Mouse (Mus musculus): Measurements from ENCODE around the gene Fibcd1. TPM values are rescaled to one million over a fixed set of nuclear protein-coding genes. Genes with fewer than 3 reads are reported as not detected.

Fibcd1 gene
- polyA plus RNA-seq, 1 experiment from 2014 or later: 0.19 TPM

DNA sequence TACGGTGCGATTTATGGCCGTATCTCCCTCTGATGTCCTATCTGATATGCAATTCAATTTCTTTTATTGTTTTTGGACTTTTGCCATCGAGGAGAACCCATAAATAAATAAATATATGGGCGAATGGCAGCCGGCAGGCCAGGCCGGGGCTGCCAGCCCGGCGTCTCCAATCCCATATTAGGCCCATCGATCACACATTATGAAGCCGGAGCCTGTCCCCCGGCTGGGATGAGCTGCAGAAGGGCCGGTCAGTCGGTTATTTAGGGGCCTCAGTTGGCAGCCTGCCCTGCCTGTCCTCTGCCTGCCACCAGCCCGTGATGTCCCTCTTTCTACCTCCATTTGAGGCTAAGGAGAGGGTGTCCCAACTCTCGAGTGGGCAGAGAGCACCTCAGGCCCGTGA is 32.8 kb upstream of the Fibcd1 start:
- 66% methylated on average over 17 of the region's 17 CpGs for WGBS

DNA sequence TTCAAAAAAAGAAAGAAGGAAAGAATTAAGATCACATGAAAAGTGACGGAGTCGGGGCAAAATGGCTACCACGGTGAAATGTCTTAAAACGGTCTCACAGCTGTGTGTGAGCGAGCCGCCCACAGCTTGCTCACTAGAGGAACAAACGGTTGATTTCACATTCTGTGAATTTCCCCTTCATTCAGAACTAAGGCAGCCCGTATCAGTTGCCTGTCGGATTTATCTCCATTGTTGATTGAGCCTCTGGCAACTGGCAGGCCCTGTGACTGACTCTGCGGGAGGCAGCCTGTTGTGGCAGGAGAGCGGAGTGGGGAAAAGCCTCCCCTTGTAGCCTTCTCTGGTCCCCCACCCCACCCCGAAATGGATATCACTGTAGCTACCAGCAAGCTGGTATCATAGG is 30.6 kb upstream of the Fibcd1 start:
- Histone ChIP-seq H3K4me2 (ENCODE audit: low read depth, low read length) (no peak overlapping the region), H3K4me1 (ENCODE audit: control insufficient read depth, insufficient read depth, low read length) (peaks cover 4% of the 10 kb centered on the region; the same call in 1 of the 2 replicates), H3K4me3 (replicated peaks; ENCODE audit: low read length) (no peak overlapping the region), H3K27me3 (ENCODE audit: control insufficient read depth, insufficient read depth, low read length) (peaks cover 13% of the 10 kb centered on the region), H3K9me3 (replicated peaks; ENCODE audit: control insufficient read depth, low read length) (no peaks in the 10 kb centered on the region), H3K27ac (ENCODE audit: low read length) (no peak overlapping the region), H3K36me3 (ENCODE audit: control insufficient read depth, insufficient read depth, low read length) (no peaks in the 10 kb centered on the region), H3K9ac (ENCODE audit: low read length) (no peak overlapping the region)
- no peak for ATAC-seq (ENCODE audit: insufficient read depth, low FRiP score)
- 27% methylated on average over 12 of the region's 12 CpGs for WGBS

More for the DNA sequence above, 32.8 kb upstream of the Fibcd1 start:
- no peaks in the 10 kb centered on the region for H3K36me3 ChIP-seq (ENCODE audit: control insufficient read depth, insufficient read depth, low read length)
- no peaks in the 10 kb centered on the region for H3K9me3 ChIP-seq (replicated peaks; ENCODE audit: control insufficient read depth, low read length)
- no peak overlapping the region for H3K9ac ChIP-seq (ENCODE audit: low read length)
- H3K4me1 ChIP-seq (ENCODE audit: control insufficient read depth, insufficient read depth, low read length): peaks cover 4% of the 10 kb centered on the region; the same call in 1 of the 2 replicates
- H3K4me2 ChIP-seq (ENCODE audit: low read depth, low read length): no peak overlapping the region
- no peak overlapping the region for H3K27ac ChIP-seq (ENCODE audit: low read length)
- H3K27me3 ChIP-seq (ENCODE audit: control insufficient read depth, insufficient read depth, low read length): peaks cover 17% of the 10 kb centered on the region
- H3K4me3 ChIP-seq (replicated peaks; ENCODE audit: low read length): no peak overlapping the region
- ATAC-seq (ENCODE audit: insufficient read depth, low FRiP score): no peak

DNA sequence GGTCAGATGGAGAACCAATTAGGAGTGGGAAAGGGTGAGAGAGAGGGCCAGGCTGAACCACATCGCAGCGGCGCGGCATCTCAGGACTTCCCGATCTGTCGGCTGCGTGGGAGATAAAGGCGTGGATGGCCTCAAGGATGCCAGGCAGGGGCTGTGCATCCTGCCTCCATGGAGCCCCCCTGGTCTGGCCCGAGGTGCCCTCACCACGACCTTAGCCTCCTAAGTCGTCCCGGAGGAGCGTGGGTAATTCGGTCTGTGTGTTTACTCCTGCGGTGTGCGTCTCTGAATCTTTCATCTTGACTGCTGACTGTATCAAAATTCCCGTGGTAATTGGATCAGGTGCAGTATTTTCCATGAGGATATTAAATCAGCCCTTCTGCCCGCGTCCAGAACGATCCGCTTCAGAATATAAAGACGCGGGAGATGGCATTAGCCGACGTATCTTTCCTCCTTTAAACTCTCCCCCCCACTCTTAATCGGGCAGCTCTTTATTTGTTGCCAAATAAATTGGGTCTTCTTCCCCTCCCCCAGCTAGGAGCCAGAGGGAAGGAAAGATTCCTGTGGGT is 28.6 kb upstream of the Fibcd1 start:
- Histone ChIP-seq H3K4me2 (ENCODE audit: low read depth, low read length) (no peak overlapping the region), H3K27ac (ENCODE audit: low read length) (no peak overlapping the region), H3K4me1 (ENCODE audit: control insufficient read depth, insufficient read depth, low read length) (no peaks in the 10 kb centered on the region), H3K27me3 (ENCODE audit: control insufficient read depth, insufficient read depth, low read length) (0 out of 2 replicates have a peak, but pooled peaks cover 6% of the 10 kb centered on the region), H3K4me3 (replicated peaks; ENCODE audit: low read length) (no peak overlapping the region), H3K36me3 (ENCODE audit: control insufficient read depth, insufficient read depth, low read length) (no peaks in the 10 kb centered on the region), H3K9ac (ENCODE audit: low read length) (no peak overlapping the region), H3K9me3 (replicated peaks; ENCODE audit: control insufficient read depth, low read length) (no peaks in the 10 kb centered on the region)
- ATAC-seq (ENCODE audit: insufficient read depth, low FRiP score): no peak
- 67% methylated on average over 26 of the region's 26 CpGs for WGBS

DNA sequence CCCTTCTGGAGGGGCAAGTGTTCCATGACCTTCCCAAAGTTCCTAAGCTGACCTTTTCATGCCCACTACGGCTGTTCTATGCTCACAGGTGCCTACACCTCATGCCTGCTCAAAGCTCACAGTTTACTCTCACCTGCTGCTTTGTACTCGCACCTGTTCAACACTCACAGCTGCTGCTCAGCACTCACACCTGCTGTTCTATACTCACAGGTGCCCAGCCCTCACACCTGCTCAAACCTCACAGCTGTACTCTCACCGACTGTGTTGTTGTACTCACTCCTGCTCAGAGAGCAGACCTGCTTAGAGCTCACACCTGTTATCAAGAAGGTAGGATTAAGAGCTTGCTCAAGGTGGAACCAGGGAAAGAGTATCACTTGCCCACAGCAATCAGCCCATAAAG is 24.9 kb upstream of the Fibcd1 start:
- Histone ChIP-seq H3K4me2 (ENCODE audit: low read depth, low read length) (no peak overlapping the region), H3K27me3 (ENCODE audit: control insufficient read depth, insufficient read depth, low read length) (no peaks in the 10 kb centered on the region), H3K36me3 (ENCODE audit: control insufficient read depth, insufficient read depth, low read length) (no peaks in the 10 kb centered on the region), H3K27ac (ENCODE audit: low read length) (no peak overlapping the region), H3K4me3 (replicated peaks; ENCODE audit: low read length) (no peak overlapping the region), H3K9ac (ENCODE audit: low read length) (no peak overlapping the region), H3K4me1 (ENCODE audit: control insufficient read depth, insufficient read depth, low read length) (no peaks in the 10 kb centered on the region), H3K9me3 (replicated peaks; ENCODE audit: control insufficient read depth, low read length) (no peaks in the 10 kb centered on the region)
- no peak for ATAC-seq (ENCODE audit: insufficient read depth, low FRiP score)
- 49% methylated on average over 3 of the region's 3 CpGs for WGBS

DNA sequence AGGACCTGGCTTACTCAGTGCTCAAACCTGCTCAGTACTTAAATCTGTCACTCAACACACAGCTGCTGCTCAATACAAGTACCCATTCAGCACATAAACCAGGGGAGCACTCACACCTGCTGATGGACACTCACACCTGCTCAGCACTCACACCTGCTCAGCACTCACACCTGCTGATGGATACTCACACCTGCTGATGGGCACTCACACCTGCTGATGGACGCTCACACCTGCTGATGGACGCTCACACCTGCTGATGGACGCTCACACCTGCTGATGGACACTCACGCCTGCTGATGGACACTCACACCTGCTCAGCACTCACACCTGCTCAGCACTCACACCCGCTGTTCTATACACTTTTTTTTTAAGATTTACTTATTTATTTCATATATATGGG is 23.9 kb upstream of the Fibcd1 start:
- WGBS: 89% methylated on average over 5 of the region's 5 CpGs
- no peak overlapping the region for H3K4me2 ChIP-seq (ENCODE audit: low read depth, low read length)
- no peak for ATAC-seq (ENCODE audit: insufficient read depth, low FRiP score)
- no peak overlapping the region for H3K9ac ChIP-seq (ENCODE audit: low read length)
- H3K36me3 ChIP-seq (ENCODE audit: control insufficient read depth, insufficient read depth, low read length): no peaks in the 10 kb centered on the region
- no peak overlapping the region for H3K4me3 ChIP-seq (replicated peaks; ENCODE audit: low read length)
- no peaks in the 10 kb centered on the region for H3K27me3 ChIP-seq (ENCODE audit: control insufficient read depth, insufficient read depth, low read length)
- H3K27ac ChIP-seq (ENCODE audit: low read length): no peak overlapping the region
- no peaks in the 10 kb centered on the region for H3K9me3 ChIP-seq (replicated peaks; ENCODE audit: control insufficient read depth, low read length)
- no peaks in the 10 kb centered on the region for H3K4me1 ChIP-seq (ENCODE audit: control insufficient read depth, insufficient read depth, low read length)

DNA sequence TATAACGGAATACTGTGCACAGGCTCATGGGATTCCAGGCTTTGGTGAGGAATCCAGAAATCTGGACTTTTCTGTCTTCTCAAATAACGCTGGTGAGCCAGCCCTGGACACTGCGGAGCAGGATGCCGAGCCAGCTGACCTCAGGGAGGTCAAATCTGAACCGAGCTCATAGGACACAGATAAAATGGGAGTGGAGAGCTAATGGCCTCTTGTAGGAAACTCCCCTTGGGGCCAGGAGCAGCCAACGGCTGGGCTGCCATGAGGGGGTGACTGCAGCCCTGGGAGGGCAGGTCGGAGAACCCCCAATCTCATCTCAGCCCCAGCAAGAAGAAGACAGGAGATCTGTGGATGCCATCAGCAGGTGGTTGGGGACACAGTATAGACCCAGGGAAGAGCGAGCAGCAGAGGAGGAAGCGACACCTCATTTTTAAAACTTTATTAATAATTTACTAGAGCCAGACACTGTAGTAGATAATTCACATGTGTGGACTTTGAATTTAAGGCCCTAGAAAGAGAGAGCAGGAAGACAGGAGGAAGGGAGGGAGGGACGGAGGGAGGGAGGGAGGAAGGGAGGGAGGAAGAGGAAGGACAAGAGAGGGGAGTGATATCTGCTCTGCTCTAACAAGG is 22.8 kb upstream of the Fibcd1 start:
- H3K4me3 ChIP-seq (replicated peaks; ENCODE audit: low read length): no peak overlapping the region
- no peaks in the 10 kb centered on the region for H3K4me1 ChIP-seq (ENCODE audit: control insufficient read depth, insufficient read depth, low read length)
- no peak for ATAC-seq (ENCODE audit: insufficient read depth, low FRiP score)
- H3K27ac ChIP-seq (ENCODE audit: low read length): no peak overlapping the region
- H3K36me3 ChIP-seq (ENCODE audit: control insufficient read depth, insufficient read depth, low read length): no peaks in the 10 kb centered on the region
- WGBS: 51% methylated on average over 10 of the region's 10 CpGs
- no peak overlapping the region for H3K4me2 ChIP-seq (ENCODE audit: low read depth, low read length)
- no peaks in the 10 kb centered on the region for H3K27me3 ChIP-seq (ENCODE audit: control insufficient read depth, insufficient read depth, low read length)
- no peaks in the 10 kb centered on the region for H3K9me3 ChIP-seq (replicated peaks; ENCODE audit: control insufficient read depth, low read length)
- no peak overlapping the region for H3K9ac ChIP-seq (ENCODE audit: low read length)

DNA sequence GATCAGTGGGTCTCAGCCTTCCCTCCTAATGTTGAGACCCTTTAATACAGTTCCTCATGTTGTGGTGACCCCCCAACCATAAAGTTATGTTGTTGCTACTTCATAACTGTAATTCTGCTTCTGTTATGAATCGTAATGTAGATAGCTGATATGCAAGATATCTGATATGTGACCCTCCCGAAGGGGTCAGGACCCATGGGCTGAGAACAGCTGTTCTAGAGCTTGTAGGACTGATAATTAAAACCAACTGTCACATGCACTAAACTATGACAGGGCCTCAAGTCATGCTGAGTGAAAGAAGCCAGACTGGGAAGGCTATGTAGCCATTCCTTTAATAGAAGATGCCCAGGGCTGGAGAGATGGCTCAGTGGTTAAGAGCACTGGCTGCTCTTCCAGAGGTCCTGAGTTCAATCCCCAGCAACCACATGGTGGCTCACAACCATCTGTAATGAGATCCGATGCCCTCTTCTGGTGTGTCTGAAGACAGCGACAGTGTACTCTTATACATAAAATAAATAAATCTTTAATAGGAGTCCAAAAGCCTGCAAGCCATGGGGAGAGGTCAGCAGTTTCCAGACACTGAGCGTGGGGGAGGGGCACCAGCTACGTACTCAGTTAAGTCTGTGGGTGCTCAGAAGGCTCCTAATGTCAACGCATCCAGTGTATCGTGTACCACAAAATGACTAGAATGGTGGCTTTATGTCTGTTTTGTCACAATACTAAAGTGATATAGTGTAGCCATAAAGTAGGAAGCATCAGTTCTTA is 22.1 kb upstream of the Fibcd1 start:
- 78% methylated on average over 8 of the region's 8 CpGs for WGBS
- Histone ChIP-seq H3K4me1 (ENCODE audit: control insufficient read depth, insufficient read depth, low read length) (no peaks in the 10 kb centered on the region), H3K27ac (ENCODE audit: low read length) (no peak overlapping the region), H3K36me3 (ENCODE audit: control insufficient read depth, insufficient read depth, low read length) (no peaks in the 10 kb centered on the region), H3K27me3 (ENCODE audit: control insufficient read depth, insufficient read depth, low read length) (no peaks in the 10 kb centered on the region), H3K9ac (ENCODE audit: low read length) (no peak overlapping the region), H3K4me2 (ENCODE audit: low read depth, low read length) (no peak overlapping the region), H3K9me3 (replicated peaks; ENCODE audit: control insufficient read depth, low read length) (no peaks in the 10 kb centered on the region), H3K4me3 (replicated peaks; ENCODE audit: low read length) (no peak overlapping the region)
- no peak for ATAC-seq (ENCODE audit: insufficient read depth, low FRiP score)

DNA sequence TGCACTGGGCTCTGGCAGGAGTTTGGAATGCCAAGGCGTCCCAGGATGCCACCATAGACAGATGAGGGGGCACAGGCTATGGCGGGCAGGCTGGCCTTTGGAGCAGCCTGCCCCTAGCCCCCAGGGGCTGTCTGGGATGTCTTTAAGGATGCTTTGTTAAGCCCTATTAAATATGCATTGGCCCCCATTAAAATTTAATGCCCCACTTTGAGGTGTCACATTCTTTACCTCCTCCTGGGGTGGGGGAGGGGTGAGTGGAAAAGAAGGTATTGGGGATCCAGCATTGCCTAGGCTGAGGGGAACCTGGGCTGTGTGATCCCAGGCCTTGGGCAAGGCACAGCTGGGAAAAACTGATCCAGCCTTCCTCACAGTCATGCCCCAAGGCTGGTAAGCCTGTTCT is 20.0 kb upstream of the Fibcd1 start:
- no peak overlapping the region for H3K9ac ChIP-seq (ENCODE audit: low read length)
- WGBS: 37% methylated on average over 2 of the region's 2 CpGs
- no peak for ATAC-seq (ENCODE audit: insufficient read depth, low FRiP score)
- H3K9me3 ChIP-seq (replicated peaks; ENCODE audit: control insufficient read depth, low read length): no peaks in the 10 kb centered on the region
- H3K4me3 ChIP-seq (replicated peaks; ENCODE audit: low read length): no peak overlapping the region
- no peaks in the 10 kb centered on the region for H3K4me1 ChIP-seq (ENCODE audit: control insufficient read depth, insufficient read depth, low read length)
- no peaks in the 10 kb centered on the region for H3K36me3 ChIP-seq (ENCODE audit: control insufficient read depth, insufficient read depth, low read length)
- no peak overlapping the region for H3K4me2 ChIP-seq (ENCODE audit: low read depth, low read length)
- H3K27ac ChIP-seq (ENCODE audit: low read length): no peak overlapping the region
- no peaks in the 10 kb centered on the region for H3K27me3 ChIP-seq (ENCODE audit: control insufficient read depth, insufficient read depth, low read length)

DNA sequence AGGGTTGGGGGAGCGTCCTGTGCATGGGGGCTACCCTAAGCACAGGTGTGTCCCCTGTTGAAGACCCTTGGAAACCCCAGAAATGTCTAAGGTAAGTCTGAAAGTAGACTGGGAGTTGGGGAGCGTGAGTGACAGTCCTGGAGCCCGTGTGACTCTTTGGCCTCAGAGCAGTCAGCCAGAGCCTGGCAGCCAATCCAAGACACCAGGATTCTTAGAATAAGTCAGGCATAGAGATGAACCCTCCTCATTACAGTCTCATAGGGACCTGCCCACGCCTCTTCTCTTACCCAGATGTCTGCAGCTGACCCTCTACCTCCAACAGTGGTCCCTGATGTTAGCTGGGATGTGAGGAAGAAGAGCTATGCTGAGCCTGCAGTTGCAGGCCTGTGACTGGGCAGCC is 19.5 kb upstream of the Fibcd1 start:
- no peak for ATAC-seq (ENCODE audit: insufficient read depth, low FRiP score)
- Histone ChIP-seq H3K4me1 (ENCODE audit: control insufficient read depth, insufficient read depth, low read length) (no peaks in the 10 kb centered on the region), H3K27me3 (ENCODE audit: control insufficient read depth, insufficient read depth, low read length) (no peaks in the 10 kb centered on the region), H3K4me3 (replicated peaks; ENCODE audit: low read length) (no peak overlapping the region), H3K9me3 (replicated peaks; ENCODE audit: control insufficient read depth, low read length) (no peaks in the 10 kb centered on the region), H3K27ac (ENCODE audit: low read length) (no peak overlapping the region), H3K9ac (ENCODE audit: low read length) (no peak overlapping the region), H3K36me3 (ENCODE audit: control insufficient read depth, insufficient read depth, low read length) (no peaks in the 10 kb centered on the region), H3K4me2 (ENCODE audit: low read depth, low read length) (no peak overlapping the region)
- WGBS: 71% methylated on average over 4 of the region's 4 CpGs

All from stomach, embryonic 16.5 days (tissue).